ENCODE assay signal across 18 mouse cellular contexts in genomic region chr1:184668428-184668827, GRCm38 (mm10).
DNase-seq lines count a peak whose midpoint lies in the region; ATAC-seq and TF ChIP-seq lines count a peak whose summit lies in the region.
"Had no signal": no experiment of that assay in that cellular context is flagged by ENCODE, and none has a peak within 500 bp of the region (broad histone marks: within the 10 kb centered on the region; RNA-seq: fewer than 3 reads in every experiment).

No protein-coding gene starts in this region.

- no peaks in the 10 kb centered on the region for H3K27me3 ChIP-seq in liver, embryonic 14.5 days (ENCODE audit: control insufficient read depth, insufficient read depth, low read length)
- H3K27me3 ChIP-seq in liver, postnatal 0 days (ENCODE audit: insufficient read depth, low read length), result no peaks in the 10 kb centered on the region
- no peaks in the 10 kb centered on the region for H3K27me3 ChIP-seq in midbrain, embryonic 12.5 days
- H3K27me3 ChIP-seq in midbrain, embryonic 14.5 days (ENCODE audit: control insufficient read depth, insufficient read depth, low read length), result no peaks in the 10 kb centered on the region
- H3K27me3 ChIP-seq: embryonic facial prominence, embryonic 12.5 days; forebrain, embryonic 13.5 days; forebrain, embryonic 15.5 days had no signal

- H3K4me3 ChIP-seq in liver, embryonic 14.5 days (ENCODE audit: insufficient read depth in 1 of 2, low read depth in 2 of 2, low read length in 2 of 2), result no peak overlapping the region
- no peak overlapping the region for H3K4me3 ChIP-seq in liver, postnatal 0 days (ENCODE audit: low read depth, low read length)
- no peak overlapping the region for H3K4me3 ChIP-seq in midbrain, embryonic 12.5 days
- no peak overlapping the region for H3K4me3 ChIP-seq in midbrain, embryonic 14.5 days (replicated peaks; ENCODE audit: low read depth, low read length)
- H3K4me3 ChIP-seq: embryonic facial prominence, embryonic 10.5 days; embryonic facial prominence, embryonic 12.5 days; forebrain, embryonic 13.5 days; forebrain, embryonic 15.5 days had no signal

- H3K9ac ChIP-seq in liver, embryonic 14.5 days (replicated peaks), result 0 out of 2 replicates have a peak overlapping the region, but pooled peaks have one; percentile 23
- H3K9ac ChIP-seq in liver, postnatal 0 days (replicated peaks), result no peak overlapping the region
- no peak overlapping the region for H3K9ac ChIP-seq in midbrain, embryonic 12.5 days (replicated peaks)
- H3K9ac ChIP-seq in midbrain, embryonic 14.5 days (replicated peaks; ENCODE audit: low read length), result no peak overlapping the region
- H3K9ac ChIP-seq: embryonic facial prominence, embryonic 12.5 days; forebrain, embryonic 13.5 days; forebrain, embryonic 15.5 days; forebrain, postnatal 0 days had no signal

- no peaks in the 10 kb centered on the region for H3K9me3 ChIP-seq in liver, embryonic 14.5 days (ENCODE audit: control insufficient read depth, low read length)
- H3K9me3 ChIP-seq in liver, postnatal 0 days (ENCODE audit: low read length), result no peaks in the 10 kb centered on the region
- no peaks in the 10 kb centered on the region for H3K9me3 ChIP-seq in midbrain, embryonic 12.5 days
- H3K9me3 ChIP-seq in midbrain, embryonic 14.5 days (ENCODE audit: control insufficient read depth, low read length), result no peaks in the 10 kb centered on the region
- H3K9me3 ChIP-seq: embryonic facial prominence, embryonic 10.5 days; embryonic facial prominence, embryonic 12.5 days; forebrain, embryonic 13.5 days; forebrain, embryonic 15.5 days had no signal

- no peak for TF ChIP-seq EP300 in liver, embryonic 14.5 days (IDR thresholded peaks at IDR 0.05; ENCODE audit: low read depth)
- no peak for TF ChIP-seq EP300 in liver, postnatal 0 days (IDR thresholded peaks at IDR 0.05; ENCODE audit: low read depth)

- WGBS in liver, embryonic 14.5 days (ENCODE audit: insufficient replicate concordance), result 81% methylated on average over 1 of the region's 1 CpGs
- WGBS in liver, postnatal 0 days (ENCODE audit: insufficient replicate concordance), result 83% methylated on average over 1 of the region's 1 CpGs
- 70% methylated on average over 1 of the region's 1 CpGs for WGBS in midbrain, embryonic 12.5 days
- 33% methylated on average over 1 of the region's 1 CpGs for WGBS in midbrain, embryonic 14.5 days

- TF ChIP-seq CTCF in liver, embryonic 14.5 days (IDR thresholded peaks at IDR 0.05; ENCODE audit: low read depth), result no peak
- no peak for TF ChIP-seq CTCF in liver, postnatal 0 days (IDR thresholded peaks at IDR 0.05; ENCODE audit: low read depth)

- peaks cover 25 to 26% of the 10 kb centered on the region in 2 experiments for H3K4me1 ChIP-seq in liver, embryonic 14.5 days (replicated peaks; ENCODE audit: control insufficient read depth in 2 of 2, insufficient read depth in 2 of 2, low read length in 1 of 2)
- peaks cover 9% of the 10 kb centered on the region; the same call in 1 of the 2 replicates for H3K4me1 ChIP-seq in liver, postnatal 0 days (ENCODE audit: insufficient read depth)
- H3K4me1 ChIP-seq in midbrain, embryonic 12.5 days, result 0 out of 2 replicates have a peak, but pooled peaks cover 2% of the 10 kb centered on the region
- H3K4me1 ChIP-seq in midbrain, embryonic 14.5 days (ENCODE audit: control insufficient read depth, insufficient read depth, low read length), result no peaks in the 10 kb centered on the region
- H3K4me1 ChIP-seq: forebrain, embryonic 13.5 days; forebrain, embryonic 15.5 days had no signal

- H3K27ac ChIP-seq in liver, embryonic 14.5 days, result no peak overlapping the region
- H3K27ac ChIP-seq in liver, postnatal 0 days (ENCODE audit: low read depth), result no peak overlapping the region
- H3K27ac ChIP-seq in midbrain, embryonic 12.5 days (replicated peaks), result no peak overlapping the region
- H3K27ac ChIP-seq in midbrain, embryonic 14.5 days (replicated peaks; ENCODE audit: low read depth, low read length), result no peak overlapping the region
- H3K27ac ChIP-seq: embryonic facial prominence, embryonic 10.5 days; embryonic facial prominence, embryonic 12.5 days; forebrain, embryonic 13.5 days; forebrain, embryonic 15.5 days had no signal

- DNase-seq in liver, embryonic 14.5 days (ENCODE audit: low read depth in 3 of 3, low spot score in 3 of 3), result no peak
- no peak for DNase-seq in liver, postnatal 0 days
- DNase-seq in midbrain, embryonic 14.5 days, result no peak
- no peak for DNase-seq in testis, postnatal 10 days (ENCODE audit: low spot score)
- DNase-seq: adrenal gland, adult 8-10 months; adrenal gland, postnatal 14 days; adrenal gland, postnatal 36 days; cerebellum, adult 11-12 months; cerebellum, adult 2 months; cerebellum, adult 9-10 months; cerebellum, postnatal 10 days; cerebellum, postnatal 25 days; forebrain, postnatal 0 days had no signal

- no peak overlapping the region for H3K4me2 ChIP-seq in liver, embryonic 14.5 days (ENCODE audit: low read depth)
- no peak overlapping the region for H3K4me2 ChIP-seq in liver, postnatal 0 days (ENCODE audit: low read depth, low read length)
- H3K4me2 ChIP-seq in midbrain, embryonic 12.5 days (replicated peaks), result no peak overlapping the region
- no peak overlapping the region for H3K4me2 ChIP-seq in midbrain, embryonic 14.5 days (ENCODE audit: low read length)
- H3K4me2 ChIP-seq: embryonic facial prominence, embryonic 12.5 days; forebrain, embryonic 13.5 days; forebrain, embryonic 15.5 days had no signal

- no peak for ATAC-seq in liver, embryonic 14.5 days (ENCODE audit: insufficient read depth)
- no peak for ATAC-seq in liver, postnatal 0 days
- peak; percentile 52; the same call in 1 of the 2 replicates for ATAC-seq in midbrain, embryonic 12.5 days (ENCODE audit: low FRiP score, low read depth)
- no peak for ATAC-seq in midbrain, embryonic 14.5 days (ENCODE audit: low FRiP score, low TSS enrichment)
- ATAC-seq: forebrain, embryonic 13.5 days; forebrain, embryonic 15.5 days; forebrain, postnatal 0 days had no signal

- H3K36me3 ChIP-seq in liver, embryonic 14.5 days (replicated peaks; ENCODE audit: control insufficient read depth, insufficient read depth, low read depth), result no peaks in the 10 kb centered on the region
- H3K36me3 ChIP-seq in liver, postnatal 0 days (replicated peaks; ENCODE audit: insufficient read depth, low read length), result no peaks in the 10 kb centered on the region
- H3K36me3 ChIP-seq in midbrain, embryonic 12.5 days, result no peaks in the 10 kb centered on the region
- H3K36me3 ChIP-seq in midbrain, embryonic 14.5 days (ENCODE audit: control insufficient read depth, insufficient read depth, low read length), result no peaks in the 10 kb centered on the region
- H3K36me3 ChIP-seq: embryonic facial prominence, embryonic 10.5 days; embryonic facial prominence, embryonic 12.5 days; forebrain, embryonic 15.5 days had no signal
